Mouse (Mus musculus) cortical plate, adult 2 months (tissue): ENCODE data around the gene Gm9833.

Experiments used
- CTCF ChIP-seq: fragments of 200-500 bp; IDR thresholded peaks from 2 replicates; pipeline ENCODE4 v1.5.1; 2011; ENCODE audit warnings: mild to moderate bottlenecking, control low read depth, low read length; ENCODE audit not compliant: insufficient read depth; ENCODE audit errors: extremely low read depth
- POLR2A ChIP-seq: fragments of 200-500 bp; IDR thresholded peaks from 2 replicates; pipeline ENCODE4 v1.6.1; 2011; ENCODE audit warnings: mild to moderate bottlenecking, low read length, control low read depth; ENCODE audit not compliant: insufficient read depth; ENCODE audit errors: extremely low read depth

GRCm38 (mm10) chr3:10121232-10121631 lies 33.3 kb downstream of the Gm9833 start:
- TF ChIP-seq CTCF (no peak), POLR2A (no peak)
